Mouse (Mus musculus) hindbrain, postnatal 0 days (tissue): ENCODE data around the gene Gm11985. TPM values are rescaled to one million over a fixed set of nuclear protein-coding genes. Genes with fewer than 3 reads are reported as not detected.
A peak's percentile ranks its signal among the peaks of the same experiment; 100 is the strongest.

ENCODE experiments used
- ATAC-seq: fragments of 200-750 bp; cut with Nextera tagmentation; 2 replicates; pipeline ENCODE4 v1.8.0; 2017; ENCODE audit warnings: mild to moderate bottlenecking, moderate TSS enrichment, moderate library complexity
- DNase-seq: peaks from one replicate; pipeline ENCODE4 v3.0.0-alpha.2; 2015; ENCODE audit warnings: low spot score
- H3K27ac ChIP-seq: fragments of 300-500 bp; sonication (generic); 2 replicates; pipeline ENCODE4 v1.5.1; 2014; ENCODE audit warnings: mild to moderate bottlenecking
- H3K27me3 ChIP-seq: fragments of 300-500 bp; sonication (generic); 2 replicates; pipeline ENCODE4 v1.6.1; 2014; ENCODE audit warnings: low read length, mixed read lengths; ENCODE audit not compliant: insufficient read depth
- H3K36me3 ChIP-seq: fragments of 300-500 bp; sonication (generic); 2 replicates; pipeline ENCODE4 v1.6.1; 2014; ENCODE audit warnings: low read length, mixed read lengths; ENCODE audit not compliant: insufficient read depth
- H3K4me1 ChIP-seq: fragments of 300-500 bp; sonication (generic); 2 replicates; pipeline ENCODE4 v1.6.1; 2014; ENCODE audit warnings: antibody characterized with exemption, low read length, mixed read lengths; ENCODE audit not compliant: insufficient read depth
- H3K4me2 ChIP-seq: fragments of 300-500 bp; sonication (generic); 2 replicates; pipeline ENCODE4 v1.6.1; 2014; ENCODE audit warnings: low read depth, mild to moderate bottlenecking, low read length, moderate library complexity, mixed read lengths
- H3K4me3 ChIP-seq: fragments of 300-500 bp; sonication (generic); 2 replicates; pipeline ENCODE4 v1.5.1; 2014; ENCODE audit warnings: low read length
- H3K9ac ChIP-seq: fragments of 300-500 bp; sonication (generic); replicated peaks from 2 replicates; pipeline ENCODE4 v1.6.1; 2014; ENCODE audit warnings: mild to moderate bottlenecking, low read length, moderate library complexity, mixed read lengths
- H3K9me3 ChIP-seq: fragments of 300-500 bp; sonication (generic); 2 replicates; pipeline ENCODE4 v1.6.1; 2016; ENCODE audit warnings: low read length, mixed read lengths
- CTCF ChIP-seq: IDR thresholded peaks from 2 replicates; pipeline ENCODE4 v1.5.1; 2016; ENCODE audit warnings: antibody characterized with exemption, control low read depth, low read depth
- WGBS: fragments of 180-500 bp; shearing (Covaris S2); extraction: QIAGEN DNeasy Blood & Tissue Kit; methylation state at CpG from one replicate; pipeline ENCODE4 v1.1.7; 2014; 5-methylcytosine and 5-hydroxymethylcytosine counted together
- polyA plus RNA-seq: library from polyadenylated mRNA; unstranded; fragments of >200 nt; fragmentation: Nextera tagmentation; extraction: Ambion mirVana; gene quantifications from 2 replicates; pipeline ENCODE4 v1.2.1, GENCODE M21; 2015
- total RNA-seq: library from RNA; depleted of rRNA; stranded (reverse); fragments of >200 nt; gene quantifications from 2 replicates; pipeline ENCODE4 v1.2.3, GENCODE M21; 2014; rRNA removed

The Gm11985 gene
- total and polyA plus RNA-seq, 2 experiments from 2014 or later = not detected

- Histone ChIP-seq H3K36me3 (no peaks in the 10 kb centered on the region; the same call in 1 of the 2 replicates), H3K27ac (no peak overlapping the region), H3K4me1 (no peaks in the 10 kb centered on the region), H3K4me3 (no peak overlapping the region), H3K4me2 (no peak overlapping the region), H3K9me3 (no peaks in the 10 kb centered on the region), H3K27me3 (no peaks in the 10 kb centered on the region), H3K9ac (no peak overlapping the region)
- ATAC-seq (peak; percentile 27; the same call in 1 of the 2 replicates), DNase-seq (no peak)
- WGBS = 94% methylated on average over 5 of the region's 5 CpGs
- TF ChIP-seq CTCF = no peak
Measured at GRCm38 (mm10) chr11:7136246-7136855, 52.0 kb downstream of the Gm11985 start.

GRCm38 (mm10) chr11:7135763-7136162, 52.6 kb downstream of the Gm11985 start:
- H3K4me3 ChIP-seq = no peak overlapping the region
- H3K4me2 ChIP-seq = no peak overlapping the region
- TF ChIP-seq CTCF = no peak
- 57% methylated on average over 9 of the region's 9 CpGs for WGBS
- no peaks in the 10 kb centered on the region for H3K9me3 ChIP-seq
- DNase-seq (peak; percentile 20), ATAC-seq (no peak)
- H3K4me1 ChIP-seq = no peaks in the 10 kb centered on the region
- H3K36me3 ChIP-seq = no peaks in the 10 kb centered on the region; the same call in 1 of the 2 replicates
- no peaks in the 10 kb centered on the region for H3K27me3 ChIP-seq
- 0 out of 2 replicates have a peak overlapping the region, but pooled peaks have one; percentile 5 for H3K27ac ChIP-seq
- H3K9ac ChIP-seq = no peak overlapping the region

DNA sequence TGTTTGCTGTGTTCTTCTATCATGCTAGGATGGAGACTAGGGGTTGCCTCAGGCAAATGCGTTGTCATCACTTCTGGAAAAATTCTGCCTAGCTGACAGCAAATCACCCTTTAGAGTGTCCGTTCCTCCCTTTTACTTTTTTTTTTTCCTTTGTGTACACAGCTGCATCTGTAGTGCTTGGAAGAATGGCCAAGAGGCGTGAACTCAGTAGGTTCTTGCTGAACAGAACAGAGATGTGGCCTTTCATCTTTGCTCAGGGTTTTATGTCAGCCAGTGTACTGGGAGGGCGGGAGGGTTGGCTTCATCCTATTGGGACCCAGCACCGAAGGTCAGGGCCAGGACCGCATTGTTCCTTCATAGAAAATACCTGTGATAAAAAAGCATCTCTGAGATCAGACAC, 53.1 kb downstream of the Gm11985 start:
- Histone ChIP-seq H3K36me3 (peaks cover 3% of the 10 kb centered on the region; the same call in 1 of the 2 replicates), H3K4me1 (no peaks in the 10 kb centered on the region), H3K27ac (no peak overlapping the region), H3K4me2 (no peak overlapping the region), H3K27me3 (no peaks in the 10 kb centered on the region), H3K9ac (no peak overlapping the region), H3K9me3 (no peaks in the 10 kb centered on the region), H3K4me3 (no peak overlapping the region)
- no peak for DNase-seq
- no peak for TF ChIP-seq CTCF
- WGBS = 68% methylated on average over 6 of the region's 6 CpGs
- ATAC-seq = no peak

- Histone ChIP-seq H3K9me3 (no peaks in the 10 kb centered on the region), H3K4me1 (no peaks in the 10 kb centered on the region), H3K9ac (no peak overlapping the region), H3K27me3 (no peaks in the 10 kb centered on the region), H3K4me2 (no peak overlapping the region), H3K4me3 (no peak overlapping the region), H3K36me3 (peaks cover 3% of the 10 kb centered on the region; the same call in 1 of the 2 replicates), H3K27ac (no peak overlapping the region)
- TF ChIP-seq CTCF = no peak
- ATAC-seq = no peak
- 75% methylated on average over 5 of the region's 5 CpGs for WGBS
- DNase-seq = no peak
Measured at GRCm38 (mm10) chr11:7134319-7134718, 54.0 kb downstream of the Gm11985 start.

- ATAC-seq (no peak), DNase-seq (no peak)
- Histone ChIP-seq H3K36me3 (peaks cover 3% of the 10 kb centered on the region; the same call in 1 of the 2 replicates), H3K27ac (no peak overlapping the region), H3K4me2 (no peak overlapping the region), H3K4me1 (no peaks in the 10 kb centered on the region), H3K4me3 (no peak overlapping the region), H3K27me3 (no peaks in the 10 kb centered on the region), H3K9me3 (no peaks in the 10 kb centered on the region), H3K9ac (no peak overlapping the region)
- no peak for TF ChIP-seq CTCF
- 92% methylated on average over 5 of the region's 5 CpGs for WGBS
Measured at GRCm38 (mm10) chr11:7133736-7134135, 54.6 kb downstream of the Gm11985 start.

Other genes with a start within 250 kb of the Gm11985 start
- gene Adcy1, start 125.1 kb downstream of the Gm11985 start, total RNA-seq = 182 TPM in 2 replicates
- gene Adcy1, start 125.1 kb downstream of the Gm11985 start, polyA plus RNA-seq = 14.4 and 14.9 TPM in 2 replicates
- not detected in 2 replicates for gene Igfbp1, start 9.2 kb upstream of the Gm11985 start, total RNA-seq
- 0.19 TPM in 1 of 2 replicates, not detected in the other for gene Igfbp1, start 9.2 kb upstream of the Gm11985 start, polyA plus RNA-seq
- 35.7 and 47.2 TPM in 2 replicates for gene Igfbp3, start 25.4 kb upstream of the Gm11985 start, total RNA-seq
- 24.6 and 25.3 TPM in 2 replicates for gene Igfbp3, start 25.4 kb upstream of the Gm11985 start, polyA plus RNA-seq